Mouse (Mus musculus) common myeloid progenitor, adult 5-6 weeks (primary cell): Measurements from ENCODE around the gene Kit. TPM values are rescaled to one million over a fixed set of nuclear protein-coding genes. Genes with fewer than 3 reads are reported as not detected.

Source experiments
- ATAC-seq: replicated peaks from 2 replicates; pipeline ENCODE4 v1.8.0; 2016; ENCODE audit warnings: low read depth, mild to moderate bottlenecking, moderate TSS enrichment, inconsistent platforms; ENCODE audit not compliant: poor library complexity, severe bottlenecking
- total RNA-seq: library from RNA; stranded (forward); fragments of 200-1000, 187-1606 nt; gene quantifications from 2 replicates; pipeline ENCODE4 v1.2.3, GENCODE M21; 2017

The Kit gene
- total RNA-seq, 1 experiment from 2014 or later: 195 TPM

GRCm38 (mm10) chr5:75702080-75702479, 127.4 kb downstream of the Kit start:
- no peak for ATAC-seq

GRCm38 (mm10) chr5:75704584-75705175, 130.0 kb downstream of the Kit start:
- ATAC-seq: no peak

GRCm38 (mm10) chr5:75705421-75705820, 130.7 kb downstream of the Kit start:
- ATAC-seq: no peak
